Mouse (Mus musculus): ENCODE data around the gene Pon3.

DNA sequence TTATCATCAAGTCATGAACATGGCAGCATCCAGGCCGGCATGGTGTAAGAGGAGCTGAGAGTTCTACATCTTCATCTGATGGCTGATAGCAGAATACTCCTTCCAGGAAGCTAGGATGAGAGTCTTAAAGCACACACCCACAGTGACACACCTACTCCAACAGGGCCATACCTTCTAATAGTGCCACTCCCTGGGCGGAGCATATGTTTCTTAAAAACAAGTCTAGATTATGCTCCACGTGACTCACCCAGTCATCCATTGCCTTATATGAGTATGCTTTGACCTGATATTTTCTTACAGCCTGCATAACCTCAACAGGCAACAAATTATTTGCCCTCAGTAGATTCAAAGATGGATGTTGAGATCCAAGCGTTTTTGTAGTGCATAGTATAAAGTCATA, 37.9 kb downstream of the Pon3 start:
- TF ChIP-seq POLR2A (IDR thresholded peaks at IDR 0.05; ENCODE audit: control insufficient read depth, extremely low read depth, insufficient read depth, low read length, poor library complexity): no peak
- no peak for TF ChIP-seq CTCF (IDR thresholded peaks at IDR 0.05; ENCODE audit: borderline replicate concordance, control insufficient read depth, extremely low read depth, insufficient read depth, low read length, poor library complexity)
